Mouse (Mus musculus) ES-E14 (cell line): ENCODE results near the gene Nfyb.

Experiments used
- CHD2 ChIP-seq: IDR thresholded peaks from 2 replicates; pipeline ENCODE4 v1.6.1; 2014; ENCODE audit warnings: mild to moderate bottlenecking, low read depth, low read length, inconsistent platforms
- HCFC1 ChIP-seq: IDR thresholded peaks from 2 replicates; pipeline ENCODE4 v1.6.1; 2012; ENCODE audit warnings: low read length, inconsistent platforms, borderline replicate concordance; ENCODE audit not compliant: insufficient read depth
- MAFK ChIP-seq: IDR thresholded peaks from 2 replicates; pipeline ENCODE4 v1.6.1; 2014; ENCODE audit warnings: mild to moderate bottlenecking, low read depth, low read length, inconsistent platforms; ENCODE audit not compliant: insufficient read depth
- ZC3H11A ChIP-seq: IDR thresholded peaks from 2 replicates; pipeline ENCODE4 v1.6.1; 2012; ENCODE audit warnings: low read depth, mild to moderate bottlenecking, inconsistent platforms, low read length, borderline replicate concordance
- ZNF384 ChIP-seq: IDR thresholded peaks from 2 replicates; pipeline ENCODE4 v1.6.1; 2012; ENCODE audit warnings: low read depth, low read length, inconsistent platforms

- TF ChIP-seq HCFC1, result no peak
- TF ChIP-seq ZC3H11A, result no peak
- TF ChIP-seq ZNF384, result no peak
- TF ChIP-seq MAFK, result no peak
- TF ChIP-seq CHD2, result no peak
These were observed 19.6 kb downstream of the Nfyb start for GRCm38 (mm10) chr10:82744296-82744695.
